Mouse (Mus musculus): Measurements from ENCODE around the gene Lypd5.
A peak's percentile ranks its signal among the peaks of the same experiment; 100 is the strongest.

Gene Lypd5

GRCm38 (mm10) chr7:24361001-24361400 lies 12.0 kb downstream of the Lypd5 start:
- DNase-seq: no peak

GRCm38 (mm10) chr7:24363228-24363627 lies 14.2 kb downstream of the Lypd5 start:
- DNase-seq: peak; percentile 78

GRCm38 (mm10) chr7:24364827-24365226 lies 15.8 kb downstream of the Lypd5 start:
- DNase-seq: peak; percentile 92

- no peak for DNase-seq
Observed at GRCm38 (mm10) chr7:24365258-24366014, 16.4 kb downstream of the Lypd5 start.

- DNase-seq: peak; percentile 79
Observed at GRCm38 (mm10) chr7:24366716-24367632, 18.0 kb downstream of the Lypd5 start.

- no peak for DNase-seq
Observed at GRCm38 (mm10) chr7:24368226-24368625, 19.2 kb downstream of the Lypd5 start.

GRCm38 (mm10) chr7:24368946-24369345 lies 19.9 kb downstream of the Lypd5 start:
- no peak for DNase-seq

GRCm38 (mm10) chr7:24369731-24370541 lies 20.9 kb downstream of the Lypd5 start, which contains the start of gene Kcnn4:
TSS of gene Kcnn4 (plus strand) at chr7:24370263.
- DNase-seq: peak; percentile 84

- DNase-seq: peak; percentile 90
Observed at GRCm38 (mm10) chr7:24371012-24371808, 22.2 kb downstream of the Lypd5 start.

- DNase-seq: no peak
Observed at GRCm38 (mm10) chr7:24371809-24372145, 22.8 kb downstream of the Lypd5 start.

GRCm38 (mm10) chr7:24372300-24372699 lies 23.3 kb downstream of the Lypd5 start:
- peak; percentile 90 for DNase-seq

- no peak for DNase-seq
Observed at GRCm38 (mm10) chr7:24372786-24373185, 23.8 kb downstream of the Lypd5 start.

- DNase-seq: peak; percentile 66
Observed at GRCm38 (mm10) chr7:24373538-24374379, 24.8 kb downstream of the Lypd5 start.

GRCm38 (mm10) chr7:24376456-24376855 lies 27.5 kb downstream of the Lypd5 start:
- no peak for DNase-seq

GRCm38 (mm10) chr7:24377091-24377865 lies 28.3 kb downstream of the Lypd5 start:
- peak; percentile 97 for DNase-seq

- peak; percentile 26 for DNase-seq
Observed at GRCm38 (mm10) chr7:24378049-24378701, 29.2 kb downstream of the Lypd5 start.

- DNase-seq: peak; percentile 40
Observed at GRCm38 (mm10) chr7:24379934-24380333, 30.9 kb downstream of the Lypd5 start.

- DNase-seq: no peak
Observed at GRCm38 (mm10) chr7:24380370-24380769, 31.4 kb downstream of the Lypd5 start.

- DNase-seq: no peak
Observed at GRCm38 (mm10) chr7:24382730-24383372, 33.9 kb downstream of the Lypd5 start.

Data from liver (tissue).